Mouse (Mus musculus) liver, adult (tissue): ENCODE data around the gene Epsti1.

Experiments
- GATA4 ChIP-seq: IDR thresholded peaks from 2 replicates; pipeline ENCODE4 v1.6.1; 2014; ENCODE audit warnings: mild to moderate bottlenecking, low read length; ENCODE audit not compliant: insufficient replicate concordance

Gene Epsti1

DNA sequence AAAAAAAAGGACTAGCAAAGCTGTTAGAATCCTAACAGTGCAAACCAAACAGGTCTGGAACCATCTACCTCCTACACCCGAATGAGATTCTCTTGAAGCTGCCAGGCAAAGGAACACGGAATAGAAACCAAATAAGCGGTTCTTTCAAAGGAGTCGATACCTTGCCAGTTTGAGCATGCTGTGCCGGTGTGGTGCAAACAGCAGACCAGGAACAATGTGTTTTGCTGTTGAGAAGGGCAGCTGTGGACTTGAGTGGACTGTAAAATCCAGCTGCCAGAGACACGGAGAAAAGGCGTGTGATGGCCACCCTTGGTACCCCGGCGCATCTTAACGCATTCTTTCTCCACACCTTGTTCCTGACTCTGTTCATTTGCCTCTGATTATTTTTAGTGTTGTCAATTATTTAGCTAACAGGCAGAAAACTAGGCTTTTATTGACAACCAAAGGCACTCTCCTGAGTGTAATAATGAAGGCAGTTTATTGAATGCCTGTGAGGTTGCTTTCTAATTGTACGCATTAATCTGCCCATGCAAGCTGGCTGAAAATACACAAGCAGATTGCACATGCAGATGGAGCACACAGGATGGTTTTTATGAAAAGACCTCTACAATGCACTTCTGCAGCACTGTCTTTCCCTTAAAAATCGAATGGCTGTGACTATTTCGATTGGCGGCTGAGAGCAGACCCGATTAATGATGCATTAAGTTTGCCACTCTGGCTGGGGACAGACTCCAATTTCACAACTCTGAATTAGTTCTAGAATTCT is 38.9 kb downstream of the Epsti1 start:
- no peak for TF ChIP-seq GATA4

- no peak for TF ChIP-seq GATA4
Observed at GRCm38 (mm10) chr14:77961741-77962140, 57.7 kb downstream of the Epsti1 start.

DNA sequence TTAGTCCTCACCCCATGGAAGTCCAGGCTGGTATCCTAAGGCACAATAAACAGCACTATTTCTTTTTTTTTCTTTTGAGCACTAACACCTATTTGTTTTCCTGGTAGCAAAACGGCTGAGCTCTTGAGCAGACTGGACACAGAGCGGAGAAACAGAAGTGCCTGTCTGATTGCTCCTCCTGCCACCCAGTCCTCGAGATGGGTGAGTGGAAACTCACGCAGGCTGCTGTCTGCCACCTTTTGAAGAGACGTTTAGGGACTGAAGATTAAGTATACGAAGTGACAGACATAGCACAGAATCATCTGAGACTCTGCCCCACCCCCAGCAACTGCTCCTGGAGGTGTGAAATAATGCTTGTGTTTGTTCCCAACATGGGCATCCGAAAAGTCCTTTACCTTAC is 59.5 kb downstream of the Epsti1 start:
- TF ChIP-seq GATA4 = no peak

GRCm38 (mm10) chr14:77971355-77971754 is 67.3 kb downstream of the Epsti1 start:
- no peak for TF ChIP-seq GATA4

GRCm38 (mm10) chr14:77974221-77974620 is 70.2 kb downstream of the Epsti1 start:
- no peak for TF ChIP-seq GATA4

- no peak for TF ChIP-seq GATA4
Observed at GRCm38 (mm10) chr14:77975702-77976101, 71.7 kb downstream of the Epsti1 start.

DNA sequence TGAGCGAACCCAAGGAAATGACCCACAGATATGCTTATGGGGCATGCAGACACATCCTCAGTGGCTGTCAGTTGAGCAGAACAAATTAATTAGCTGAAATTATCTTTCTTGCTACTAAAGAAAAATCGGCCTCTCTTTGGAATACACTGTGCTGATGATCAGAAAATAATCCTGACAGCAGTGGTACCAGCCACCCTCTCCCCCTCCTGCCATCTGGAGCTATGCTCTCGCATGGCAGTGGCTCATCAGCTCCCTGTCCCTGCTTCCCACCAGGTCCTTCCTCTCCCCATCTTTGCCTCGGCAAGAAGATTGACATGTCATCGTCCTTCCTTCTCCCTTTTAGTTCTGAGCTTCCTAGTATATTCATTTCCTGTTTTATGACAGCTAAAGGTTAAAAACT is 77.5 kb downstream of the Epsti1 start:
- no peak for TF ChIP-seq GATA4

- TF ChIP-seq GATA4 = no peak
Observed at GRCm38 (mm10) chr14:77997731-77998130, 93.7 kb downstream of the Epsti1 start.

GRCm38 (mm10) chr14:78004486-78004885 is 100.4 kb downstream of the Epsti1 start:
- no peak for TF ChIP-seq GATA4

DNA sequence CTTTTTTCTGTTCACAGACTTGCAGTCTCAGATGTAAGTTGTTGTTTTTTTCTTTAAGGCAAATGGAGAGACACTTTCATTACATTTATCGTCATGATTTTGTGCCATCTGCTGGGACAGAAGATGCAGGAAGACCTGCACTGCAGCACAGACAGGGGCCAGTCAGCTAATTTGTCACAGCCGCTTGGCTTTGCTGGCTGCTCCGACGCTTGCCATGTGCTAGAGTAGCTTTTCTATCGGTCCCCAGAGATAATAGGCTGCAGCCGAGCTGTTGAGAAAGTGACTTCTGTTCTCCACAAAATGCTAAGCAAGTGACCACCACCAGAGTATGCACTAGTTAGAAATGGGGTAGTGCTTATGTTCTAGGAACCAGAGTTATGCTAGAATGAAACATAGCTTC is 104.0 kb downstream of the Epsti1 start:
- TF ChIP-seq GATA4 = no peak

GRCm38 (mm10) chr14:78011808-78012207 is 107.8 kb downstream of the Epsti1 start:
- no peak for TF ChIP-seq GATA4

DNA sequence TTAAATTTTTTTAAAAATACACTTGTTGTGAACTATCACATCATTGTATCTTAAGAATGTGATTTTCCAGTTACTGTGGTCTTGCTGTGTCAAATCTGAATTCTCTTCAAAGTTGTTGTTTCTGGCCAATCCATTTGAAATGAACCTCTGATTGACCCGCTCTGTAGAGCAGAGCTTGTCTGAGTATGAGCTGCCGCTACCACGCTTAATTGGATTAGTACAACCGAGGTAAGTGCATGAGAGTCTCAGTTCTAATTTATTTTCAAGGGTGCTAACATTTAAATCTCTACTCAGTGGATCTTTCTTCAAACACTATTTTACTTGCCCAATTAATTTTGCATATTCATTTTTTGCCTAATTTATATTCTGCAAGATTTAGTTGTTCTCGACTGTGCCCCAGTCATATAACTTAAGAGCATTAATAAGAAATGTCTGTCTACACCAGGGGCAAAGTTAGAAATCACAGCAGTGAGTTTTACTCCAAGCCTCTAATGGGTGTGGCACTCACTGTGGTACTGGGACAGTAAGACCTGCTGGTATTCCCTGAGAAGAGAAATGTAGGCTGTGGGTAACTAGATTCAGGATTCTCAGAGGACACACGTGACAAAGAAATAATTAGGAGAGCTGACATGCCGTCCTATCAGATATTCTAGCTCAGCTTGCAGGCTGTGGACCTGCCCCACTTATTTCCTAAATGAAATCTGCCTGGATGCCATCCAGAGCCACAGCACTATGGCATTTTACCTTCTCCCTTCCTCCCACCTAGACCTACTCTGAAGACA is 111.7 kb downstream of the Epsti1 start:
- no peak for TF ChIP-seq GATA4

- no peak for TF ChIP-seq GATA4
Observed at GRCm38 (mm10) chr14:78016398-78016797, 112.4 kb downstream of the Epsti1 start.

DNA sequence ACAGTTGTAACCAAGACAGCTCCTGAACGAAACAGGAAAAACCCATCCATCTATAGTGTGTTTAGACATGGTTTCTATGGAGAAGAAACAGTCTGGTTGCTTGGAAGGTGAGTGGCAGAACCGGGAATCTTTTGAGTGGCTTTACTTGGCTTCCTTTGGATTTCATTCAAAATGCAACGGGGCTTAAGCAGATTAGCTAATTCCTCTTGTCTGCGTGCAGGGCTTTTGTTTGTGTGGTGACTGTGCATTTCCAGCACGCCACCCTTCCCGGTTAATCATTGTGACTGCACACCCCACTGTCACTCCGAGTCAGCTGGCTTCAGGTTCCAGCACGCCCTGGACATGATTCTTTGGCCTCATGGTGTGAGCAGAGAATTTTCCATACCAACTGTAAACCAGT is 115.9 kb downstream of the Epsti1 start:
- no peak for TF ChIP-seq GATA4

GRCm38 (mm10) chr14:78038876-78039275 is 134.8 kb downstream of the Epsti1 start:
- no peak for TF ChIP-seq GATA4

- no peak for TF ChIP-seq GATA4
Observed at GRCm38 (mm10) chr14:78040643-78041042, 136.6 kb downstream of the Epsti1 start.
